Mouse (Mus musculus) kidney, postnatal 25 days (tissue): ENCODE data around the gene Gm42669.

ENCODE experiments used
- DNase-seq, 2 experiments: peaks; one replicate each; pipeline ENCODE4 v3.0.0; 2021; ENCODE audit warnings: mixed read lengths in 2 of 2

The Gm42669 gene

GRCm38 (mm10) chr5:107507321-107507720 lies at the start of gene Gm42669:
Gene Gm42669 (plus strand): TSS chr5:107507621.
- DNase-seq: no peak

GRCm38 (mm10) chr5:107462147-107463076 lies 45.0 kb upstream of the Gm42669 start:
- no peak for DNase-seq

- DNase-seq: no peak
These were observed 40.9 kb upstream of the Gm42669 start for GRCm38 (mm10) chr5:107466501-107466900.

- no peak for DNase-seq
These were observed 40.3 kb upstream of the Gm42669 start for GRCm38 (mm10) chr5:107467098-107467497.

- no peak for DNase-seq
These were observed 36.7 kb upstream of the Gm42669 start for GRCm38 (mm10) chr5:107470600-107471329.

- DNase-seq: no peak
These were observed 27.2 kb upstream of the Gm42669 start for GRCm38 (mm10) chr5:107480194-107480593.

- DNase-seq: no peak
These were observed 18.4 kb upstream of the Gm42669 start for GRCm38 (mm10) chr5:107488996-107489395.

GRCm38 (mm10) chr5:107491036-107491435 lies 16.4 kb upstream of the Gm42669 start:
- DNase-seq: no peak

GRCm38 (mm10) chr5:107492471-107492870 lies 14.9 kb upstream of the Gm42669 start:
- no peak for DNase-seq

- DNase-seq: no peak
These were observed 12.7 kb upstream of the Gm42669 start for GRCm38 (mm10) chr5:107494759-107495158.

GRCm38 (mm10) chr5:107496047-107496446 lies 11.4 kb upstream of the Gm42669 start:
- DNase-seq: no peak

- DNase-seq: no peak
These were observed 9.6 kb upstream of the Gm42669 start for GRCm38 (mm10) chr5:107497519-107498501.

- no peak for DNase-seq
These were observed 8.6 kb upstream of the Gm42669 start for GRCm38 (mm10) chr5:107498806-107499310.

- no peak for DNase-seq
These were observed 7.4 kb upstream of the Gm42669 start for GRCm38 (mm10) chr5:107499891-107500535.

- no peak for DNase-seq
These were observed 6.7 kb upstream of the Gm42669 start for GRCm38 (mm10) chr5:107500741-107501140.

GRCm38 (mm10) chr5:107510503-107510902 lies 3.1 kb downstream of the Gm42669 start:
- DNase-seq: no peak

GRCm38 (mm10) chr5:107511326-107511725 lies 3.9 kb downstream of the Gm42669 start:
- no peak for DNase-seq

- DNase-seq: peak; percentile 52 to 72
These were observed 6.2 kb downstream of the Gm42669 start for GRCm38 (mm10) chr5:107513583-107513982.

- DNase-seq: no peak
These were observed 8.0 kb downstream of the Gm42669 start for GRCm38 (mm10) chr5:107515453-107515852.

- DNase-seq: no peak
These were observed 8.7 kb downstream of the Gm42669 start for GRCm38 (mm10) chr5:107516087-107516486.

- DNase-seq: no peak
These were observed 11.2 kb downstream of the Gm42669 start for GRCm38 (mm10) chr5:107518602-107519001.

GRCm38 (mm10) chr5:107521386-107521785 lies 14.0 kb downstream of the Gm42669 start:
- DNase-seq: no peak
